Mouse (Mus musculus): ENCODE data around the gene Mynn. TPM values are rescaled to one million over a fixed set of nuclear protein-coding genes. Genes with fewer than 3 reads are reported as not detected.

Gene Mynn
- polyA plus RNA-seq, 1 experiment from 2014 or later: 30.7 TPM

GRCm38 (mm10) chr3:30644207-30644606, 42.3 kb downstream of the Mynn start, which contains the start of gene Lrriq4:
Lrriq4 (plus strand) TSS chr3:30644507.
- ATAC-seq (ENCODE audit: insufficient read depth) (no peak), DNase-seq (no peak)
- H3K9me3 ChIP-seq (ENCODE audit: low read depth, low read length): no peaks in the 10 kb centered on the region
- no peak within 1 kb of the TSS for H3K4me3 ChIP-seq (ENCODE audit: low read depth, low read length)
- H3K9ac ChIP-seq: no peak within 1 kb of the TSS
- H3K36me3 ChIP-seq (ENCODE audit: insufficient read depth): no peaks in the 10 kb centered on the region
- no peak within 1 kb of the TSS for H3K4me2 ChIP-seq
- no peak for TF ChIP-seq CTCF (IDR thresholded peaks at IDR 0.05; ENCODE audit: low read depth)
- WGBS: 47% methylated on average over 2 of the region's 2 CpGs
- H3K27ac ChIP-seq (ENCODE audit: low read depth): no peak within 1 kb of the TSS
- H3K27me3 ChIP-seq (ENCODE audit: insufficient read depth, low read length): no peaks in the 10 kb centered on the region; the same call in 1 of the 2 replicates
- H3K4me1 ChIP-seq (ENCODE audit: insufficient read depth): no peaks in the 10 kb centered on the region; the same call in 1 of the 2 replicates

GRCm38 (mm10) chr3:30646761-30647160, 44.9 kb downstream of the Mynn start:
- DNase-seq (peak; percentile 7), ATAC-seq (ENCODE audit: insufficient read depth) (no peak)
- 52% methylated on average over 8 of the region's 8 CpGs for WGBS
- Histone ChIP-seq H3K4me1 (ENCODE audit: insufficient read depth) (no peaks in the 10 kb centered on the region; the same call in 1 of the 2 replicates), H3K27ac (ENCODE audit: low read depth) (no peak overlapping the region), H3K36me3 (ENCODE audit: insufficient read depth) (no peaks in the 10 kb centered on the region), H3K9me3 (ENCODE audit: low read depth, low read length) (no peaks in the 10 kb centered on the region), H3K27me3 (ENCODE audit: insufficient read depth, low read length) (peaks cover 16% of the 10 kb centered on the region), H3K4me3 (ENCODE audit: low read depth, low read length) (no peak overlapping the region), H3K9ac (no peak overlapping the region), H3K4me2 (peak overlapping the region; percentile 70)
- no peak for TF ChIP-seq CTCF (IDR thresholded peaks at IDR 0.05; ENCODE audit: low read depth)

- Histone ChIP-seq H3K4me3 (ENCODE audit: low read depth, low read length) (peak within 1 kb of the TSS; percentile 37), H3K9me3 (ENCODE audit: low read depth, low read length) (no peaks in the 10 kb centered on the region), H3K36me3 (ENCODE audit: insufficient read depth) (no peaks in the 10 kb centered on the region), H3K4me1 (ENCODE audit: insufficient read depth) (no peaks in the 10 kb centered on the region; the same call in 1 of the 2 replicates), H3K9ac (peak within 1 kb of the TSS; percentile 57), H3K4me2 (peak within 1 kb of the TSS; percentile 70), H3K27ac (ENCODE audit: low read depth) (no peak within 1 kb of the TSS), H3K27me3 (ENCODE audit: insufficient read depth, low read length) (peaks cover 16% of the 10 kb centered on the region)
- WGBS: 2% methylated on average over 25 of the region's 25 CpGs
- TF ChIP-seq CTCF (IDR thresholded peaks at IDR 0.05; ENCODE audit: low read depth): no peak
- peak; percentile 89 for DNase-seq
- ATAC-seq (ENCODE audit: insufficient read depth): peak; percentile 97
These were observed 45.7 kb downstream of the Mynn start, which contains the start of gene Lrrc34 for GRCm38 (mm10) chr3:30647440-30648090. Lrrc34 (minus strand) TSS chr3:30647869.

- no peak overlapping the region for H3K4me2 ChIP-seq
- H3K4me3 ChIP-seq (ENCODE audit: low read depth, low read length): no peak overlapping the region
- DNase-seq: no peak
- H3K27ac ChIP-seq (ENCODE audit: low read depth): no peak overlapping the region
- no peaks in the 10 kb centered on the region for H3K9me3 ChIP-seq (ENCODE audit: low read depth, low read length)
- no peaks in the 10 kb centered on the region for H3K36me3 ChIP-seq (ENCODE audit: insufficient read depth)
- WGBS: 97% methylated on average over 2 of the region's 2 CpGs
- no peak overlapping the region for H3K9ac ChIP-seq
- H3K4me1 ChIP-seq (ENCODE audit: insufficient read depth): no peaks in the 10 kb centered on the region; the same call in 1 of the 2 replicates
- no peak for ATAC-seq (ENCODE audit: insufficient read depth)
- no peak for TF ChIP-seq CTCF (IDR thresholded peaks at IDR 0.05; ENCODE audit: low read depth)
- peaks cover 16% of the 10 kb centered on the region for H3K27me3 ChIP-seq (ENCODE audit: insufficient read depth, low read length)
These were observed 46.6 kb downstream of the Mynn start for GRCm38 (mm10) chr3:30648466-30648865.

GRCm38 (mm10) chr3:30650062-30650841, 48.4 kb downstream of the Mynn start:
- peak; percentile 54 for TF ChIP-seq CTCF (IDR thresholded peaks at IDR 0.05; ENCODE audit: low read depth)
- Histone ChIP-seq H3K9ac (peak overlapping the region; percentile 28; the same call in 1 of the 2 replicates), H3K27me3 (ENCODE audit: insufficient read depth, low read length) (peaks cover 16% of the 10 kb centered on the region), H3K36me3 (ENCODE audit: insufficient read depth) (no peaks in the 10 kb centered on the region), H3K4me1 (ENCODE audit: insufficient read depth) (no peaks in the 10 kb centered on the region; the same call in 1 of the 2 replicates), H3K4me2 (peak overlapping the region; percentile 73), H3K4me3 (ENCODE audit: low read depth, low read length) (peak overlapping the region; percentile 37), H3K9me3 (ENCODE audit: low read depth, low read length) (no peaks in the 10 kb centered on the region), H3K27ac (ENCODE audit: low read depth) (no peak overlapping the region)
- ATAC-seq (ENCODE audit: insufficient read depth) (peak; percentile 42; the same call in 1 of the 2 replicates), DNase-seq (peak; percentile 50)
- under 1% methylated on average over 41 of the region's 41 CpGs for WGBS

GRCm38 (mm10) chr3:30655937-30656336, 54.1 kb downstream of the Mynn start:
- WGBS: 69% methylated on average over 5 of the region's 5 CpGs
- DNase-seq: no peak
- Histone ChIP-seq H3K4me3 (ENCODE audit: low read depth, low read length) (no peak overlapping the region), H3K4me2 (no peak overlapping the region), H3K4me1 (ENCODE audit: insufficient read depth) (no peaks in the 10 kb centered on the region), H3K36me3 (ENCODE audit: insufficient read depth) (no peaks in the 10 kb centered on the region), H3K9me3 (ENCODE audit: low read depth, low read length) (no peaks in the 10 kb centered on the region), H3K27ac (ENCODE audit: low read depth) (no peak overlapping the region), H3K27me3 (ENCODE audit: insufficient read depth, low read length) (no peaks in the 10 kb centered on the region), H3K9ac (no peak overlapping the region)
- ATAC-seq (ENCODE audit: insufficient read depth): no peak
- TF ChIP-seq CTCF (IDR thresholded peaks at IDR 0.05; ENCODE audit: low read depth): no peak

GRCm38 (mm10) chr3:30658486-30658885, 56.6 kb downstream of the Mynn start:
- H3K4me2 ChIP-seq: no peak overlapping the region
- WGBS: 76% methylated on average over 9 of the region's 9 CpGs
- H3K4me1 ChIP-seq (ENCODE audit: insufficient read depth): no peaks in the 10 kb centered on the region
- no peak for DNase-seq
- H3K36me3 ChIP-seq (ENCODE audit: insufficient read depth): no peaks in the 10 kb centered on the region
- no peaks in the 10 kb centered on the region for H3K9me3 ChIP-seq (ENCODE audit: low read depth, low read length)
- no peak for ATAC-seq (ENCODE audit: insufficient read depth)
- H3K4me3 ChIP-seq (ENCODE audit: low read depth, low read length): no peak overlapping the region
- no peak overlapping the region for H3K9ac ChIP-seq
- no peak for TF ChIP-seq CTCF (IDR thresholded peaks at IDR 0.05; ENCODE audit: low read depth)
- no peak overlapping the region for H3K27ac ChIP-seq (ENCODE audit: low read depth)
- no peaks in the 10 kb centered on the region for H3K27me3 ChIP-seq (ENCODE audit: insufficient read depth, low read length)

Other genes with a start within 250 kb of the Mynn start
- 74.0 and 77.5 TPM in 2 replicates for gene Mecom, start 54.1 kb upstream of the Mynn start, polyA plus RNA-seq (2014; fragmentation: Nextera tagmentation; extraction: Ambion mirVana)
- gene Actrt3, start 2.1 kb upstream of the Mynn start, polyA plus RNA-seq (2014; fragmentation: Nextera tagmentation; extraction: Ambion mirVana): not detected in 2 replicates
- not detected in 2 replicates for gene Lrriq4, start 42.4 kb downstream of the Mynn start, polyA plus RNA-seq (2014; fragmentation: Nextera tagmentation; extraction: Ambion mirVana)
- gene Lrrc34, start 45.8 kb downstream of the Mynn start, polyA plus RNA-seq (2014; fragmentation: Nextera tagmentation; extraction: Ambion mirVana): 1.7 and 1.9 TPM in 2 replicates
- gene Lrrc31, start 97.8 kb downstream of the Mynn start, polyA plus RNA-seq (2014; fragmentation: Nextera tagmentation; extraction: Ambion mirVana): not detected in 2 replicates
- gene Samd7, start 144.2 kb downstream of the Mynn start, polyA plus RNA-seq (2014; fragmentation: Nextera tagmentation; extraction: Ambion mirVana): not detected in 2 replicates
- gene Sec62, start 190.8 kb downstream of the Mynn start, polyA plus RNA-seq (2014; fragmentation: Nextera tagmentation; extraction: Ambion mirVana): 76.4 and 94.7 TPM in 2 replicates

Data from lung, embryonic 14.5 days (tissue).